Mouse (Mus musculus) olfactory bulb, adult 2 months (tissue): ENCODE results near the gene Shroom3.

Experiments used
- CTCF ChIP-seq: fragments of 200-500 bp; IDR thresholded peaks from 2 replicates; pipeline ENCODE4 v1.5.1; 2012; ENCODE audit warnings: low read depth, mild to moderate bottlenecking, low read length, moderate library complexity; ENCODE audit not compliant: insufficient read depth
- POLR2A ChIP-seq: fragments of 200-500 bp; IDR thresholded peaks from 2 replicates; pipeline ENCODE4 v1.6.1; 2012; ENCODE audit warnings: mild to moderate bottlenecking, low read depth, low read length, moderate library complexity; ENCODE audit not compliant: insufficient read depth

DNA sequence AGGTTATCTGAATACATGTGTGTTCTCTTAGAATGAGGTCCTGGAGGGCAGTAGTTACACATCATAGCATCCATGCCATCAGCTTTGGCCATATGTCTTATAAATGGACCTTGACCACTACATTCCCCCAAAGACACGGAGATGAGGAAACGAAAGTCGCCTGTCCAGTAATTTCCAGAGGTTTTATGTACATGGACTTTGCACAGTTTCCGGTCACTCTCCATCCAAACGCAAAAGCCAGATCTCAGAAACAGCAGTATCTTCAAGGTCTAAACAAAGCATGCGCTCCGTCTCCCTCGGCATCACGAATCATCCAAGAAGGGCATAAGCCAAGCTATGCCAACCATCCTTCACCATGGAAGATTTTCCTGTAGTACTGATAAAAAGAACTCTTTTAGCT lies 325.0 kb downstream of the Shroom3 start:
- no peak for TF ChIP-seq CTCF
- no peak for TF ChIP-seq POLR2A
